Mouse (Mus musculus) thymus, adult 2 months (tissue): ENCODE measurements around the gene Prpsap1. TPM values are rescaled to one million over a fixed set of nuclear protein-coding genes. Genes with fewer than 3 reads are reported as not detected.

ENCODE experiments used
- DNase-seq: peaks from one replicate; pipeline ENCODE4 v3.0.0; 2021
- H3K27ac ChIP-seq: fragments of 200-500 bp; 2 replicates; pipeline ENCODE4 v1.5.1; 2012; ENCODE audit warnings: low read length, control low read depth; ENCODE audit not compliant: control insufficient read depth, insufficient read depth
- H3K27me3 ChIP-seq: fragments of 200-500 bp; 2 replicates; pipeline ENCODE4 v1.6.1; 2012; ENCODE audit warnings: mild to moderate bottlenecking, low read length, moderate library complexity, mixed read lengths; ENCODE audit not compliant: control insufficient read depth, insufficient read depth
- H3K36me3 ChIP-seq: fragments of 200-500 bp; 2 replicates; pipeline ENCODE4 v1.6.1; 2012; ENCODE audit warnings: mild to moderate bottlenecking, low read length, moderate library complexity; ENCODE audit not compliant: control insufficient read depth, insufficient read depth
- H3K4me1 ChIP-seq: fragments of 200-500 bp; replicated peaks from 2 replicates; pipeline ENCODE4 v1.6.1; 2012; ENCODE audit warnings: low read length; ENCODE audit not compliant: control insufficient read depth, insufficient read depth
- H3K4me3 ChIP-seq: fragments of 200-500 bp; 2 replicates; pipeline ENCODE4 v1.5.1; 2012; ENCODE audit warnings: mild to moderate bottlenecking, low read length, control low read depth, moderate library complexity; ENCODE audit not compliant: control insufficient read depth, insufficient read depth
- CTCF ChIP-seq: fragments of 200-500 bp; IDR thresholded peaks from 2 replicates; pipeline ENCODE4 v1.5.1; 2012; ENCODE audit warnings: mild to moderate bottlenecking, control low read depth, low read length, moderate library complexity, borderline replicate concordance; ENCODE audit not compliant: control insufficient read depth, poor library complexity, insufficient read depth; ENCODE audit errors: extremely low read depth
- POLR2A ChIP-seq: fragments of 200-500 bp; IDR thresholded peaks from 2 replicates; pipeline ENCODE4 v1.6.1; 2012; ENCODE audit warnings: mild to moderate bottlenecking, low read length, control low read depth, moderate library complexity; ENCODE audit not compliant: control insufficient read depth, poor library complexity, insufficient read depth; ENCODE audit errors: extremely low read depth
- WGBS: fragments of 180-500 bp; shearing (Covaris S2); methylation state at CpG from one replicate; pipeline ENCODE4 v1.1.7; 2018; 5-methylcytosine and 5-hydroxymethylcytosine counted together
- polyA plus RNA-seq: library from polyadenylated mRNA; depleted of rRNA; stranded (reverse); fragments of >200 nt; gene quantifications from 2 replicates; pipeline ENCODE4 v1.2.3, GENCODE M21; 2012

Prpsap1 gene
- polyA plus RNA-seq, 1 experiment = 86.0 TPM

- Histone ChIP-seq H3K36me3 (no peaks in the 10 kb centered on the region), H3K27me3 (no peaks in the 10 kb centered on the region), H3K27ac (no peak overlapping the region), H3K4me1 (no peaks in the 10 kb centered on the region), H3K4me3 (no peak overlapping the region)
- TF ChIP-seq POLR2A = no peak
- TF ChIP-seq CTCF = no peak
- DNase-seq = no peak
- WGBS = 79% methylated on average over 17 of the region's 17 CpGs
Measured at GRCm38 (mm10) chr11:116506151-116506875, 12.3 kb upstream of the Prpsap1 start.

GRCm38 (mm10) chr11:116505573-116505972, 11.6 kb upstream of the Prpsap1 start:
- no peak overlapping the region for H3K4me3 ChIP-seq
- H3K27me3 ChIP-seq = no peaks in the 10 kb centered on the region
- no peaks in the 10 kb centered on the region for H3K4me1 ChIP-seq
- no peak overlapping the region for H3K27ac ChIP-seq
- no peak for DNase-seq
- no peaks in the 10 kb centered on the region for H3K36me3 ChIP-seq
- 87% methylated on average over 5 of the region's 5 CpGs for WGBS
- no peak for TF ChIP-seq CTCF
- TF ChIP-seq POLR2A = no peak

DNA sequence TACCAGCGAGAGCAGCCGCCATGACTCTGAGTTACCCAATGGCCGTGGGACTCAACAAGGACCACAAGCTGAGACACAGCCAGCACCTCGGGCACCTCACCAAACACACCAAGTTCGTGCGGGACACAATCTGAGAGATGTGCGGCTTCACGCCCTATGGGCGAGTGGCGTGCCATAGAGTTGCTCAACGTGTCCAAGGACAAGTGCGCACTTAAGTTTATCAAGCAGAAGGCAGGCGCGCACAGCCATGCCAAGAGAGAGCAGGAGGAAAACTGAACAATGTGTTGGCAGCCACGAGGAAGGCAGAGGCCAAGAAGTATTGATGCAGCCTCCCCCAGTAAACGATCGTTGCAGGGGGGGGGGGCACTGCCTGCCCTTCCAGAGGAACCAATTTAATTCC, 10.5 kb upstream of the Prpsap1 start:
- no peaks in the 10 kb centered on the region for H3K36me3 ChIP-seq
- H3K4me3 ChIP-seq = no peak overlapping the region
- no peak for DNase-seq
- H3K27ac ChIP-seq = no peak overlapping the region
- no peak for TF ChIP-seq POLR2A
- TF ChIP-seq CTCF = no peak
- 92% methylated on average over 17 of the region's 17 CpGs for WGBS
- no peaks in the 10 kb centered on the region for H3K27me3 ChIP-seq
- no peaks in the 10 kb centered on the region for H3K4me1 ChIP-seq

GRCm38 (mm10) chr11:116501005-116501746, 7.2 kb upstream of the Prpsap1 start:
- TF ChIP-seq CTCF = no peak
- no peak for TF ChIP-seq POLR2A
- Histone ChIP-seq H3K4me1 (no peaks in the 10 kb centered on the region), H3K36me3 (no peaks in the 10 kb centered on the region), H3K27me3 (no peaks in the 10 kb centered on the region), H3K27ac (no peak overlapping the region), H3K4me3 (no peak overlapping the region)
- 7% methylated on average over 7 of the region's 7 CpGs for WGBS
- no peak for DNase-seq

DNA sequence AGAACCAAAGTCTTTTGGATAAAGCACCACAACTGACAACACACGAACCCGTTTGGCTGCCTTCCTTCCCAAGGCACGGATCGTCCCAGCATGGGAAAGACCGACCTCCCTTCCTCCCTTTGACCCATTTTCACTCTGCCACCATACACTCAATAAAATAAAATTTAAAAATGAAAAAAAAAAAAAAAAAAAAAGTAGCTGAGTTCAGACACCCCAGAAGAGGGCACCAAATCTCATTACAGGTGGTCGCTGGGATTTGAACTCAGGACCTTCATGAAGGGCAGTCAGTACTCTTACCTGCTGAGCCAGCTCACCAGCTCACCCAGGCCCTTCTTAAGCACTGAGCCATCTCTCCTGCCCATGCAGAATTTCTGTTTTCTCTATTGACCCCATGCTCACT, 5.0 kb upstream of the Prpsap1 start:
- Histone ChIP-seq H3K4me3 (no peak overlapping the region), H3K36me3 (no peaks in the 10 kb centered on the region), H3K4me1 (no peaks in the 10 kb centered on the region), H3K27me3 (no peaks in the 10 kb centered on the region), H3K27ac (no peak overlapping the region)
- WGBS = 75% methylated on average over 6 of the region's 6 CpGs
- no peak for DNase-seq
- TF ChIP-seq POLR2A (no peak), CTCF (no peak)

DNA sequence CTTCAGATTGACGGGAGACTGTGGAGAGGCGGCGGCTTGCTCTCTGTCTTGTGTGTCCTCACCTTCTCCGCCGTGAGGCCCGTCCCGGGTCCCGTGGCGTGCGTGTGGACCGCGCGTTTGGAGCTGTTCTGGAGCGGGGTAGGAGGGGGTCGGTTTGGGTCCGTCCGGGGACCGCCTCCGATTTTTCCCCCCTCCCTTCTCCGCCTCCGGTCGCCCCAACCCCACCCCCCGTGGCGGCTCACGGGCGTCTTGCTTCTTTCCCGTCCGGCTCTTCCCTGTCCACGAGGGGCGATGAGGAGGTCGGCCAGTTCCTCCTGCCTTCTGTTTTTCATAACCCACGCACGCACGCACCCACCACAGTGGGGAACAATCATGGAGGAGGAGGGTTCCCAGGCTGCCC, 4.6 kb upstream of the Prpsap1 start:
- no peak overlapping the region for H3K4me3 ChIP-seq
- H3K36me3 ChIP-seq = no peaks in the 10 kb centered on the region
- WGBS = 64% methylated on average over 34 of the region's 34 CpGs

GRCm38 (mm10) chr11:116497313-116497712, 3.3 kb upstream of the Prpsap1 start:
- no peaks in the 10 kb centered on the region for H3K4me1 ChIP-seq
- H3K27ac ChIP-seq = no peak overlapping the region
- TF ChIP-seq CTCF = no peak
- no peak for TF ChIP-seq POLR2A
- no peaks in the 10 kb centered on the region for H3K36me3 ChIP-seq
- 95% methylated on average over 4 of the region's 4 CpGs for WGBS
- H3K27me3 ChIP-seq = no peaks in the 10 kb centered on the region
- no peak for DNase-seq
- no peak overlapping the region for H3K4me3 ChIP-seq

More for the DNA sequence above, 4.6 kb upstream of the Prpsap1 start:
- Histone ChIP-seq H3K27me3 (no peaks in the 10 kb centered on the region), H3K4me1 (no peaks in the 10 kb centered on the region), H3K27ac (no peak overlapping the region)
- TF ChIP-seq CTCF (no peak), POLR2A (no peak)
- no peak for DNase-seq
